Mouse (Mus musculus): Measurements from ENCODE around the gene Rapgef4.

- TF ChIP-seq POLR2A (IDR thresholded peaks at IDR 0.05; ENCODE audit: low read depth, low read length) (no peak), CTCF (IDR thresholded peaks at IDR 0.05; ENCODE audit: extremely low read depth, insufficient read depth, insufficient read length, insufficient replicate concordance) (no peak)
Observed at GRCm38 (mm10) chr2:72156484-72156883, 175.4 kb downstream of the Rapgef4 start.

Data from spleen, adult 2 months (tissue).